Mouse (Mus musculus): ENCODE measurements around the gene Mplkip. TPM values are rescaled to one million over a fixed set of nuclear protein-coding genes. Genes with fewer than 3 reads are reported as not detected.

Mplkip gene
- 127 TPM for polyA plus RNA-seq (2014; fragmentation: Illumina TruSeq; extraction: RNeasy Lipid Tissue Mini Kit (QIAGEN cat#74804))

GRCm38 (mm10) chr13:17694911-17695699, at the start of gene Mplkip, which contains the start of gene Sugct:
Gene Mplkip, plus strand, starts transcription at chr13:17695192.
Gene Sugct, minus strand, starts transcription at chr13:17695553.

Other genes starting within 250 kb of the Mplkip start
- gene Sugct, start 361 bp downstream of the Mplkip start, polyA plus RNA-seq (2014; fragmentation: Illumina TruSeq; extraction: RNeasy Lipid Tissue Mini Kit (QIAGEN cat#74804)), result 15.2 TPM
- gene Cdk13, start 109.9 kb downstream of the Mplkip start, polyA plus RNA-seq (2014; fragmentation: Illumina TruSeq; extraction: RNeasy Lipid Tissue Mini Kit (QIAGEN cat#74804)), result 91.8 TPM
- gene Rala, start 249.0 kb downstream of the Mplkip start, polyA plus RNA-seq (2014; fragmentation: Illumina TruSeq; extraction: RNeasy Lipid Tissue Mini Kit (QIAGEN cat#74804)), result 179 TPM

All from ovary, adult 10 weeks (tissue).